Mouse (Mus musculus): ENCODE data around the gene 1700001C19Rik. TPM values are rescaled to one million over a fixed set of nuclear protein-coding genes. Genes with fewer than 3 reads are reported as not detected.

1700001C19Rik gene
- total RNA-seq, 1 experiment: 0.85 TPM

DNA sequence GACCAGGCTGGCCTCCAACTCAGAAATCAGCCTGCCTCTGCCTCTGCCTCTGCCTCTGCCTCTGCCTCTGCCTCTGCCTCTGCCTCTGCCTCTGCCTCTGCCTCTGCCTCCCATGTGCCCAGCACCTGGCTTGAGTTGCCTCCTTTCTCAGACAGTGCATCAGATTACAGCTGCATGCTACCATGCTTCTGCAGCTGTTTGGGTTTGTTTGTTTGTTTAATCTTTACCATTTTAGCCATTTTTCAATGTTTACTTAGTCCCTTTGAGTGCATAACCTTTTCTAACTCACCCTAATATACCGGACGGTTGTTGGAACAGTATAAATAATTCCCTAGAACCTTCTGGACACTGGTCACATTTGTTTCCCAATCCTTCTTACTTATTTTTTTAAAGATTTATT lies 21.8 kb upstream of the 1700001C19Rik start:
- Histone ChIP-seq H3K36me3 (ENCODE audit: control insufficient read depth, insufficient read depth, low read length, poor library complexity, severe bottlenecking) (no peaks in the 10 kb centered on the region), H3K27ac (ENCODE audit: insufficient read depth, low read depth, low read length, poor library complexity, severe bottlenecking) (no peak overlapping the region), H3K9me3 (ENCODE audit: control insufficient read depth, insufficient read depth, low read depth, low read length) (no peaks in the 10 kb centered on the region), H3K4me3 (ENCODE audit: insufficient read depth in 1 of 2, low read depth in 1 of 2, low read length in 2 of 2, poor library complexity in 1 of 2, severe bottlenecking in 1 of 2) (no peak overlapping the region), H3K9ac (ENCODE audit: insufficient read depth, low read depth, low read length, poor library complexity, severe bottlenecking) (no peak overlapping the region), H3K4me1 (ENCODE audit: control insufficient read depth in 2 of 2, insufficient read depth in 2 of 2, low read length in 2 of 2, poor library complexity in 1 of 2) (peaks cover 0 to 10% of the 10 kb centered on the region in 2 experiments; a peak in 1 of 4 replicates)
- no peak; the same call in 1 of the 2 replicates for TF ChIP-seq ZC3H11A (IDR thresholded peaks at IDR 0.05; ENCODE audit: borderline replicate concordance, low read depth, low read length)
- TF ChIP-seq MAFK (IDR thresholded peaks at IDR 0.05; ENCODE audit: insufficient read depth, low read depth, low read length): no peak
- TF ChIP-seq ZNF384 (IDR thresholded peaks at IDR 0.05; ENCODE audit: low read depth, low read length): no peak
- TF ChIP-seq HCFC1 (IDR thresholded peaks at IDR 0.05; ENCODE audit: borderline replicate concordance, insufficient read depth, low read length): no peak
- no peak for TF ChIP-seq CHD2 (IDR thresholded peaks at IDR 0.05; ENCODE audit: low read depth, low read length)
- in situ Hi-C loops (cut with MboI; ENCODE audit: low sequenced_read_pairs in 2 of 2, unreplicated experiment in 2 of 2): no loop called here
- no peak for DNase-seq (ENCODE audit: low read depth, low spot score)

DNA sequence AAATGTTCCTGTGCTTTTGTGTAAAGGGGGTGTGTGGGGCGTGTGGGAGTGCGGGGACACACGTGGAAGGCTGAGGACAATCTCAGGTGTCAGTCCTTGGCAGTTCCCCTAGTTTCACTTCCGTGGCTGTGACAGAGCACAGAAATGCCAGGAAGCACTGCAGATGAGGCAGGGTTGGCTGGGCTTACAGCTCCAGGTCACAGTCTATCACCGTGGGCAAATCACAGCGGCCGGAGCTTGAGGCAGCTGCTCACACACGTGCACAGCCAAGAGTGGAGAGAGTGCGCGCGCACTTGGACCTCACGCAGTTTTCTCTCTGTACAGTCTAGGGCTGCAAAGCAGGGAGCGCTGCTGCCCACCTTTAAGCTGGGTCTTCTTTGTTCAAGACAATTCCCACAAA lies 21.1 kb upstream of the 1700001C19Rik start:
- Histone ChIP-seq H3K9me3 (ENCODE audit: control insufficient read depth, insufficient read depth, low read depth, low read length) (no peaks in the 10 kb centered on the region), H3K9ac (ENCODE audit: insufficient read depth, low read depth, low read length, poor library complexity, severe bottlenecking) (no peak overlapping the region), H3K36me3 (ENCODE audit: control insufficient read depth, insufficient read depth, low read length, poor library complexity, severe bottlenecking) (no peaks in the 10 kb centered on the region), H3K4me1 (ENCODE audit: control insufficient read depth in 2 of 2, insufficient read depth in 2 of 2, low read length in 2 of 2, poor library complexity in 1 of 2) (peaks cover 0 to 10% of the 10 kb centered on the region in 2 experiments; a peak in 1 of 4 replicates), H3K27ac (ENCODE audit: insufficient read depth, low read depth, low read length, poor library complexity, severe bottlenecking) (no peak overlapping the region), H3K4me3 (ENCODE audit: insufficient read depth in 1 of 2, low read depth in 1 of 2, low read length in 2 of 2, poor library complexity in 1 of 2, severe bottlenecking in 1 of 2) (no peak overlapping the region)
- TF ChIP-seq ZNF384 (IDR thresholded peaks at IDR 0.05; ENCODE audit: low read depth, low read length): no peak
- TF ChIP-seq ZC3H11A (IDR thresholded peaks at IDR 0.05; ENCODE audit: borderline replicate concordance, low read depth, low read length): no peak
- TF ChIP-seq HCFC1 (IDR thresholded peaks at IDR 0.05; ENCODE audit: borderline replicate concordance, insufficient read depth, low read length): no peak
- TF ChIP-seq MAFK (IDR thresholded peaks at IDR 0.05; ENCODE audit: insufficient read depth, low read depth, low read length): no peak
- TF ChIP-seq CHD2 (IDR thresholded peaks at IDR 0.05; ENCODE audit: low read depth, low read length): no peak
- in situ Hi-C loops (cut with MboI; ENCODE audit: low sequenced_read_pairs in 2 of 2, unreplicated experiment in 2 of 2): no loop called here
- no peak for DNase-seq (ENCODE audit: low read depth, low spot score)

DNA sequence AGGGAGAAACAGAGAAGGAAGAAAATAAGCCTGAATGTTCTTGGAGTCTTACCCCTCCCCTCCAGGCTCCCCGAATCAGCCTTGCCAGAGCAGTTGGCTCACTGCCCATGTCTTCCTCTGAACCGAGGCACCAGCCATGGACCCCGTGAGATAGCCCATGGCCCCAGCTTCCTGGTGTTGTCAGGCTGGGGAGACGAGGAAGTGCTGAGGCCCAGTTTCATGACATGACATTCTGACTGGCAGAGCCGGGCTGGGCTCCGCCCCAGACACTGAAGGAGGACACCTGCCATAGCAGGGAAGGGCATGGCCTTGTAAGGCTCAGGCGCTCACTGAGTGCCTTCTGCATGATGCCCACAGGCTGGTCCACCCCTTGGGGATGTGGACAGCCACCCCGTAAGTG lies 17.5 kb upstream of the 1700001C19Rik start:
- H3K4me1 ChIP-seq (ENCODE audit: control insufficient read depth in 2 of 2, insufficient read depth in 2 of 2, low read length in 2 of 2, poor library complexity in 1 of 2): peaks cover 3 to 26% of the 10 kb centered on the region in 2 experiments; a peak in 2 of 4 replicates
- no peak overlapping the region for H3K4me3 ChIP-seq (ENCODE audit: insufficient read depth in 1 of 2, low read depth in 1 of 2, low read length in 2 of 2, poor library complexity in 1 of 2, severe bottlenecking in 1 of 2)
- no peak for DNase-seq (ENCODE audit: low read depth, low spot score)
- no peaks in the 10 kb centered on the region for H3K36me3 ChIP-seq (ENCODE audit: control insufficient read depth, insufficient read depth, low read length, poor library complexity, severe bottlenecking)
- TF ChIP-seq ZNF384 (IDR thresholded peaks at IDR 0.05; ENCODE audit: low read depth, low read length) (no peak), ZC3H11A (IDR thresholded peaks at IDR 0.05; ENCODE audit: borderline replicate concordance, low read depth, low read length) (no peak), MAFK (IDR thresholded peaks at IDR 0.05; ENCODE audit: insufficient read depth, low read depth, low read length) (no peak), HCFC1 (IDR thresholded peaks at IDR 0.05; ENCODE audit: borderline replicate concordance, insufficient read depth, low read length) (no peak), CHD2 (IDR thresholded peaks at IDR 0.05; ENCODE audit: low read depth, low read length) (no peak)
- in situ Hi-C loops (cut with MboI; ENCODE audit: low sequenced_read_pairs in 2 of 2, unreplicated experiment in 2 of 2): no loop called here
- H3K27ac ChIP-seq (ENCODE audit: insufficient read depth, low read depth, low read length, poor library complexity, severe bottlenecking): no peak overlapping the region
- H3K9me3 ChIP-seq (ENCODE audit: control insufficient read depth, insufficient read depth, low read depth, low read length): no peaks in the 10 kb centered on the region
- no peak overlapping the region for H3K9ac ChIP-seq (ENCODE audit: insufficient read depth, low read depth, low read length, poor library complexity, severe bottlenecking)

DNA sequence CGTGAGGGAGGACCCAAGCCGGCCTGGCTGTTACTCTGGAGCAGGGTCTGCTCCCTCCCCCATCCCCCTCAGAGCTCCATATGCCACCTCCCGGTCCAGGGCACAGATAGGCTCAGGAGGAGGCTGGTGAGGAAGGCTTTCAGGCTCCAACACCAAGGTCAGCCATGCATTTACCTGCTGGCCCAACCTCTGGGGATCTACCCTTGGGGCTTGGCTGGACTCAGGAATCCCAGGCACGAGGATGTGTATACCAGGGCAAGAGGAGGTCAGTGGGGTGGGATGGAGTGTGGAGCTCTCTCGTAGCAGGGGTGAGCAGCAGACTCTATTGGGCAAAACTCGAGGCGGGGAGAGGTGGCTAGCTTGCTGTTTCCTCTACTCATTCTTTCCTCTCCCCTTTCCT lies 15.7 kb upstream of the 1700001C19Rik start:
- no peak overlapping the region; the same call in 1 of the 2 replicates for H3K9ac ChIP-seq (ENCODE audit: insufficient read depth, low read depth, low read length, poor library complexity, severe bottlenecking)
- H3K9me3 ChIP-seq (ENCODE audit: control insufficient read depth, insufficient read depth, low read depth, low read length): no peaks in the 10 kb centered on the region
- in situ Hi-C loops (cut with MboI; ENCODE audit: low sequenced_read_pairs in 2 of 2, unreplicated experiment in 2 of 2): no loop called here
- DNase-seq (ENCODE audit: low read depth, low spot score): no peak
- TF ChIP-seq MAFK (IDR thresholded peaks at IDR 0.05; ENCODE audit: insufficient read depth, low read depth, low read length) (no peak), ZNF384 (IDR thresholded peaks at IDR 0.05; ENCODE audit: low read depth, low read length) (no peak), ZC3H11A (IDR thresholded peaks at IDR 0.05; ENCODE audit: borderline replicate concordance, low read depth, low read length) (no peak), CHD2 (IDR thresholded peaks at IDR 0.05; ENCODE audit: low read depth, low read length) (no peak), HCFC1 (IDR thresholded peaks at IDR 0.05; ENCODE audit: borderline replicate concordance, insufficient read depth, low read length) (no peak)
- no peaks in the 10 kb centered on the region for H3K36me3 ChIP-seq (ENCODE audit: control insufficient read depth, insufficient read depth, low read length, poor library complexity, severe bottlenecking)
- H3K27ac ChIP-seq (ENCODE audit: insufficient read depth, low read depth, low read length, poor library complexity, severe bottlenecking): no peak overlapping the region
- no peak overlapping the region for H3K4me3 ChIP-seq (ENCODE audit: insufficient read depth in 1 of 2, low read depth in 1 of 2, low read length in 2 of 2, poor library complexity in 1 of 2, severe bottlenecking in 1 of 2)
- H3K4me1 ChIP-seq (ENCODE audit: control insufficient read depth in 2 of 2, insufficient read depth in 2 of 2, low read length in 2 of 2, poor library complexity in 1 of 2): peaks cover 9 to 42% of the 10 kb centered on the region in 2 experiments; a peak in 3 of 4 replicates

All from ES-E14 (cell line).